Mouse (Mus musculus) forebrain, embryonic 14.5 days (tissue): Measurements from ENCODE around the gene Cyth1. TPM values are rescaled to one million over a fixed set of nuclear protein-coding genes. Genes with fewer than 3 reads are reported as not detected.

Source experiments
- ATAC-seq: fragments of 200-750 bp; cut with Nextera tagmentation; 2 replicates; pipeline ENCODE4 v1.8.0; 2017; ENCODE audit warnings: mild to moderate bottlenecking, moderate library complexity
- DNase-seq: peaks from one replicate; pipeline ENCODE4 v3.0.0-alpha.2; 2015; ENCODE audit warnings: low spot score
- H3K27ac ChIP-seq: fragments of 300-500 bp; sonication (generic); 2 replicates; pipeline ENCODE4 v1.5.1; 2014; ENCODE audit warnings: low read depth, mild to moderate bottlenecking, control low read depth, low read length, moderate library complexity
- H3K27me3 ChIP-seq: fragments of 300-500 bp; sonication (generic); replicated peaks from 2 replicates; pipeline ENCODE4 v1.6.1; 2014; ENCODE audit warnings: low read length, control low read depth, mixed read lengths; ENCODE audit not compliant: control insufficient read depth, insufficient read depth
- H3K36me3 ChIP-seq: fragments of 300-500 bp; sonication (generic); 2 replicates; pipeline ENCODE4 v1.6.1; 2014; ENCODE audit warnings: low read length, control low read depth; ENCODE audit not compliant: control insufficient read depth, insufficient read depth
- H3K4me1 ChIP-seq: fragments of 300-500 bp; sonication (generic); 2 replicates; pipeline ENCODE4 v1.6.1; 2014; ENCODE audit warnings: antibody characterized with exemption, low read length, control low read depth; ENCODE audit not compliant: control insufficient read depth, insufficient read depth
- H3K4me2 ChIP-seq: fragments of 300-500 bp; sonication (generic); 2 replicates; pipeline ENCODE4 v1.6.1; 2014; ENCODE audit warnings: mild to moderate bottlenecking, control low read depth, low read length
- H3K4me3 ChIP-seq: fragments of 300-500 bp; sonication (generic); 2 replicates; pipeline ENCODE4 v1.5.1; 2014; ENCODE audit warnings: low read depth, low read length, control low read depth
- H3K9ac ChIP-seq: fragments of 300-500 bp; sonication (generic); 2 replicates; pipeline ENCODE4 v1.6.1; 2014; ENCODE audit warnings: mild to moderate bottlenecking, low read length, control low read depth, moderate library complexity
- H3K9me3 ChIP-seq: fragments of 300-500 bp; sonication (generic); replicated peaks from 2 replicates; pipeline ENCODE4 v1.6.1; 2016; ENCODE audit warnings: low read length, control low read depth, mixed read lengths; ENCODE audit not compliant: control insufficient read depth
- WGBS: fragments of 180-500 bp; shearing (Covaris S2); extraction: QIAGEN DNeasy Blood & Tissue Kit; methylation state at CpG from one replicate; pipeline ENCODE4 v1.1.7; 2014; 5-methylcytosine and 5-hydroxymethylcytosine counted together
- polyA plus RNA-seq: library from polyadenylated mRNA; unstranded; fragments of >200 nt; fragmentation: Nextera tagmentation; extraction: Ambion mirVana; gene quantifications from 2 replicates; pipeline ENCODE4 v1.2.1, GENCODE M21; 2014

The Cyth1 gene
- polyA plus RNA-seq, 1 experiment from 2014 or later: 21.9 TPM

DNA sequence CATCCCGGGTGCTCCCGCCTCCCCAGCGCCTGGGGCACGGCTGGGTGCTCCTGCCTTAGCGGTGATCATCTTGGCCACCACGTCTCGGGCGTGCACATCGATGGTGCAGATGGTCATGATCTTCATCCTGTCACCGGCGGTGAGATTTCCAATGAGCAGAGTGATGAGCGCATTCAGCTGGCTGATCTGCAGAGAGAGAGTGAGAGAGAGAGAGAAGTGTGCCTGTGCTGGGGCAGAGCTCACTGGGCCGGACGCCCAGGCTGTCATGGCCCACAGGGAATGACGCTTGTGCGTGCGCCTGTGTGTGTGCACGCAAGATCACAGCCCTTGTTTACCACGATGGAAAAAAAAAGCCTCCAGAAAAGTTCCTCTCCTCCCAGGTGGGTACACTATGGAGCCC is 159.5 kb downstream of the Cyth1 start:
- no peaks in the 10 kb centered on the region for H3K27me3 ChIP-seq
- H3K36me3 ChIP-seq: no peaks in the 10 kb centered on the region
- H3K9me3 ChIP-seq: no peaks in the 10 kb centered on the region; the same call in 1 of the 2 replicates
- ATAC-seq: no peak
- H3K9ac ChIP-seq: no peak overlapping the region
- H3K4me3 ChIP-seq: no peak overlapping the region
- H3K4me1 ChIP-seq: no peaks in the 10 kb centered on the region
- no peak for DNase-seq
- WGBS: 86% methylated on average over 19 of the region's 19 CpGs
- 0 out of 2 replicates have a peak overlapping the region, but pooled peaks have one; percentile 21 for H3K27ac ChIP-seq
- no peak overlapping the region for H3K4me2 ChIP-seq

DNA sequence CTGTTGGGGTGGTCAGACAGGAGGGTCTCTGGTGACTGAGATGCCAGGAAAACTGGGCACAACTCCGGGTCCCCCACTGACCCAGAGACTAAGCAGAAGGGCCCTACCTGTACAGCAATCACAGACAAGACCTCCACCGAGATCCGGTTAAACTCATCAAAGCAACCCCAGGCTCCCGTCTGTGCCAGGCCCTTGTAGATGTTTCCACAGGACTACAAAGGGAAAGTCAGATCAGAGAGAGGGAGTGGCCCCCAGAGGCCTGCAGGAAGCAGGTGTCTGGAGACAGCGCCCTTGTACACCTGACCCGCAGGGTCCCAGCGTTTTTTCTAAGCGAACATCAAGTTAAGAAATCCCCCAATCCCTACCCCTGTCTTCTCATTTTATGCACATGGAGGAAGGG is 162.4 kb downstream of the Cyth1 start:
- no peak overlapping the region for H3K4me3 ChIP-seq
- DNase-seq (no peak), ATAC-seq (no peak)
- H3K36me3 ChIP-seq: no peaks in the 10 kb centered on the region
- 81% methylated on average over 8 of the region's 8 CpGs for WGBS
- H3K9me3 ChIP-seq: no peaks in the 10 kb centered on the region; the same call in 1 of the 2 replicates
- H3K4me1 ChIP-seq: no peaks in the 10 kb centered on the region
- no peak overlapping the region for H3K9ac ChIP-seq
- H3K27ac ChIP-seq: no peak overlapping the region
- no peak overlapping the region for H3K4me2 ChIP-seq
- H3K27me3 ChIP-seq: no peaks in the 10 kb centered on the region

DNA sequence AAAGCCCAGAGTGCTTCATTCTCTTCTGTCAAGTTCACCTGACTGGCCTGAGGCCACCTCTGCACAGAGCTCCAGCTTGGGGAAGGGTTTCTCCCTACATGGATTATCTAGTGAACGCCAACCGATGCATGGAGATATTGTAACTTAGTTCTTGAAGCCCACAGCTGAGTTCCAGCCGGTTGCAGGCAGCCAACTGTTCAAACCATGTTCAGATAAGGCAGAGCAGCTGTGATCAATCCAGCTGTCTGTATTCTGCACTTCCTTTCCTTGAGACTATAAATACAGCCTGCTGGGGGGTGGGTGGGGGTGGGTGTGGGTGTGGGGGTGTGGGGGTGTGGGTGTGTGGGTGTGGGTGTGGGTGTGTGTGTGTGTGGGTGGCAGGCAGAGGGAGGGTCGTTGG is 163.2 kb downstream of the Cyth1 start:
- no peaks in the 10 kb centered on the region for H3K4me1 ChIP-seq
- WGBS: 83% methylated on average over 4 of the region's 4 CpGs
- H3K27me3 ChIP-seq: no peaks in the 10 kb centered on the region
- no peak overlapping the region for H3K4me2 ChIP-seq
- ATAC-seq (no peak), DNase-seq (no peak)
- no peak overlapping the region for H3K27ac ChIP-seq
- H3K9ac ChIP-seq: no peak overlapping the region
- H3K4me3 ChIP-seq: no peak overlapping the region
- H3K9me3 ChIP-seq: no peaks in the 10 kb centered on the region
- H3K36me3 ChIP-seq: no peaks in the 10 kb centered on the region

DNA sequence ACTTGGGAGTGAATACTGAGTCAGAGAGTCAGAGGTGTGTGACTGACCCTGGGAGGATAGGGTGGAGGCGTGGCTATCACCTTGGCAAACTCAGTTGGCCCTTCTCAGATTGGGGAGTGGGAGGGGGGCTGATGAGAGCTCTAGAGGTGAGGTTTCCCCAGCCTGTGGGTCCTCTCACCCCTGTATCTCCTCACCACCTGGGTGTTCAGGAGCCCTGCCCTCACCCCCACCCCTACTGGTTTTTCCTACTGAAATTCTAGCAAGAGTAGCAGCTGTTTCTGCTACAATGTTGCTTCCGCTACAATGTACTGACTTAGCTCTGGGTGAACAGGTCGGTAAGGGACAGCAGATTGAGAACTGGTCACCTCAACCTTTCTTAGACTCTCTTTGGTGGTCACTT is 164.1 kb downstream of the Cyth1 start:
- no peak for ATAC-seq
- WGBS: 76% methylated on average over 3 of the region's 3 CpGs
- no peak for DNase-seq
- Histone ChIP-seq H3K36me3 (no peaks in the 10 kb centered on the region), H3K9me3 (no peaks in the 10 kb centered on the region), H3K27ac (no peak overlapping the region), H3K27me3 (no peaks in the 10 kb centered on the region), H3K9ac (no peak overlapping the region), H3K4me3 (no peak overlapping the region), H3K4me2 (no peak overlapping the region), H3K4me1 (no peaks in the 10 kb centered on the region)

DNA sequence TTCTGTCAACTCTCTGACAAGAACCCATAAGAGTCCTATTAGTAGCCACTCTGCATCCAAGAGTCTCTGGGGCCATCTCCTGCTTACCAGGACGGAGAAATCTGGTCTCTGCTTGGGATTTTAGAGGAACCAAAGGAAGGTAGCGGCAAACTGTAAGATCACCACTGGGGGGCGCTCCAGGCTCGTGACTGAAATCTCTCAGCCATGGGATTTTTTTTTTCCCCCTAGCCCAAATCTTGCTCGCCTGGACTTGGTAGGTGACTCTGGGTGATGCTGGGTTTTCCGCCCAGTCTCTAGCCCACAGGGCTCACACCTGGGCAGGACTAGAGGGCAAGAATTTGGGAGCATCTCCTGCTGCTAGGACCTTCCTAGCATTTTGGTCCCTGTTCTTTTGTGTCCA is 164.6 kb downstream of the Cyth1 start:
- no peaks in the 10 kb centered on the region for H3K9me3 ChIP-seq
- 8% methylated on average over 6 of the region's 6 CpGs for WGBS
- no peaks in the 10 kb centered on the region for H3K27me3 ChIP-seq
- H3K27ac ChIP-seq: no peak overlapping the region
- no peak for ATAC-seq
- no peaks in the 10 kb centered on the region for H3K36me3 ChIP-seq
- no peak overlapping the region for H3K4me3 ChIP-seq
- peak; percentile 80 for DNase-seq
- H3K9ac ChIP-seq: no peak overlapping the region
- no peaks in the 10 kb centered on the region for H3K4me1 ChIP-seq
- H3K4me2 ChIP-seq: no peak overlapping the region

DNA sequence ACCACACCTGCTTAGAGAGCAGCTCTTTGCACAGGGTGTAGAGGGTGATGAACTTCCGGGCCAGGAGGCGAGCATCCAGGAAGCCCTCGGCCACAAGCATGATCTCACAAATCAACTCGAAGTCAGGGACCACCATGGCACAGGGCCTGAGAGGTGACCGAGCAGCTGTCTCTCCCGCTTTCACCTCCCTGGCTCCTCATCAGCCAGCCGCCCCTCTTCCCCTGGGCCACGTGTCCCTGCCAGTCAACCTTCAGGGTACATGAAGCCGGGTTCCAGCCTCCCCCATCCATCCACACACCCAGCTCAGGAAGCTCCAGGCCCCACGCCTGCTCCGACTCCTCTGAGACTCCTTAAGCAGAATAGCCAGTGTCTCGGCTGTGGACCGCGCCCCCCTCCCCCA is 166.1 kb downstream of the Cyth1 start:
- WGBS: 93% methylated on average over 14 of the region's 14 CpGs
- H3K27me3 ChIP-seq: no peaks in the 10 kb centered on the region
- H3K4me3 ChIP-seq: no peak overlapping the region
- H3K4me1 ChIP-seq: no peaks in the 10 kb centered on the region
- no peak overlapping the region for H3K4me2 ChIP-seq
- ATAC-seq (no peak), DNase-seq (no peak)
- H3K9ac ChIP-seq: no peak overlapping the region
- H3K36me3 ChIP-seq: no peaks in the 10 kb centered on the region
- no peak overlapping the region for H3K27ac ChIP-seq
- H3K9me3 ChIP-seq: no peaks in the 10 kb centered on the region

Other genes with a start within 250 kb of the Cyth1 start
- 0.08 and 0.14 TPM in 2 replicates for gene Dnah17, start 118.0 kb downstream of the Cyth1 start, polyA plus RNA-seq
- gene Usp36, start 41.7 kb upstream of the Cyth1 start, polyA plus RNA-seq: 7.1 and 8.7 TPM in 2 replicates
- gene Cep295nl, start 93.9 kb upstream of the Cyth1 start, polyA plus RNA-seq: 0.11 TPM in 2 replicates
- gene Timp2, start 107.1 kb upstream of the Cyth1 start, polyA plus RNA-seq: 62.9 and 71.7 TPM in 2 replicates
- gene Lgals3bp, start 153.5 kb upstream of the Cyth1 start, polyA plus RNA-seq: 3.0 TPM in 2 replicates
- 21.4 and 22.8 TPM in 2 replicates for gene Cant1, start 170.5 kb upstream of the Cyth1 start, polyA plus RNA-seq
- 2.3 and 3.0 TPM in 2 replicates for gene C1qtnf1, start 179.6 kb upstream of the Cyth1 start, polyA plus RNA-seq
- 3.9 and 4.9 TPM in 2 replicates for gene Engase, start 228.2 kb upstream of the Cyth1 start, polyA plus RNA-seq